Mouse (Mus musculus) heart, postnatal 36 days (tissue): ENCODE measurements around the gene Fnbp1. TPM values are rescaled to one million over a fixed set of nuclear protein-coding genes. Genes with fewer than 3 reads are reported as not detected.

ENCODE experiments used
- DNase-seq, 2 experiments: peaks; one replicate each; pipeline ENCODE4 v3.0.0; 2021 to 2022
- intact Hi-C: fragments of 180-260 bp; cut with DNase I; formaldehyde crosslinking; loops from one replicate; pipeline ENCODE4 v1.15.1; 2025
- total RNA-seq, 2 experiments: library from RNA; stranded (reverse); gene quantifications; 2 replicates each; pipeline ENCODE4 v1.2.3; 2021

Fnbp1 gene
- total RNA-seq, 2 experiments from 2014 or later = 51.7 to 57.9 TPM

DNA sequence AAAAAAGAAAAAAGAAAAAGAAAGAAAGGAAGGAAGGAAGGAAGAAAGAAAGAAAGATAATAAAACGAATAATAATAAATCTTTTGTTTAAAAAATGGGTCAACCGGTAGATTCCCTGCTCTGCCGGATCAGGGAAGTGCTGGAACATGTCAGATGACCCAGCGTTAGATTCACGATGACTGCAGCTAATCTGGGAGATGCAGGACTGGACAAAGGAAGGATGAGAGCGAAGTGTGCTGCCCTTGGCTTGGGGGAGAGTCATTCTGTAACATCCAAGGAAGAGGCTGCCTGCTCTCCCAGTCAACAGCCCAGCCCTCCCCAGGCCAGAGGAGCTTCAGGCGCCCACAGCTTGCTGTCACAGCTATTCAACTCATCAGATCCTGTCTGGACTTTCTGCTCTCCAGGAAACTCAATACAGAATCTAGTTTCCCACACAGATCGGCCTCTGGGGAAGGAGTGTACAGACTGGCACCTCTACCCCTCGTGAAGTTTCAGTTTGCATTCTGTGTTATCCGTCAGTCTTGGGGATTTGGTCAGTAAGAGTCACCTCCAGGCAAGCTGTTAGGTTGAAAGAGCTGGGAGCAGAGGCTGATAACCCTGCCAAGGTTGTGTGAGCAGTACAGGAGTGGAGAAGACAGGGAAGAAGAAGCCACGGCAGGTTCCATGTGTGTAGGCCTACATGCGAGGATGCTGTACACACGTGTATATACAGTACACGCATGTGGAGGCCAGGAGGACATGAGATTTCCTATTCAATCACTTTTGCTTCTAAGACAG lies 11.9 kb downstream of the Fnbp1 start:
- DNase-seq = no peak
- intact Hi-C loops = loop anchor here (2.0 kb wide), 1 partner anchor 19 kb away; no protein-coding TSS in a partner anchor

GRCm38 (mm10) chr2:31127899-31128298 lies 13.9 kb downstream of the Fnbp1 start:
- DNase-seq = peak; percentile 63 to 73
- intact Hi-C loops = no loop called here

DNA sequence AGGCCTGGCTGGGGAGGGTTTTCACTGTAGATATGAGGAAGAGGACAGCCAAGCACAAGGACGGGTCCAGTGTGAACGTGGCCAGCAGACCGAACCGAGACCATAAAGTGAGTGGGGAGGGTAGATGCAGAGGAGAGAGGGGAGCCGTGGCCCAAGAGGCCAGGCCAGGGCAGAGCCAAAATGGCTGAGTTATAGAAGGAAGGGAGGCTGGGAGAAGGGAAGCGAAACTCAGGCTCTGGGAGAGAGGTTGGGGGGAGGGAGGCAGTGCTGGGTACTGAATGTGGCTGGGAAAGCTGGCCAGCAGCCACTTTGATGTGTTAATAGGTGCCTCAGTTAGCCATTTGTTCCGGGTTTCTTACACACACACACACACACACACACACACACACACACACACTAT lies 14.6 kb downstream of the Fnbp1 start:
- peak in 1 of 2 experiments; percentile 46 for DNase-seq
- intact Hi-C loops = no loop called here

DNA sequence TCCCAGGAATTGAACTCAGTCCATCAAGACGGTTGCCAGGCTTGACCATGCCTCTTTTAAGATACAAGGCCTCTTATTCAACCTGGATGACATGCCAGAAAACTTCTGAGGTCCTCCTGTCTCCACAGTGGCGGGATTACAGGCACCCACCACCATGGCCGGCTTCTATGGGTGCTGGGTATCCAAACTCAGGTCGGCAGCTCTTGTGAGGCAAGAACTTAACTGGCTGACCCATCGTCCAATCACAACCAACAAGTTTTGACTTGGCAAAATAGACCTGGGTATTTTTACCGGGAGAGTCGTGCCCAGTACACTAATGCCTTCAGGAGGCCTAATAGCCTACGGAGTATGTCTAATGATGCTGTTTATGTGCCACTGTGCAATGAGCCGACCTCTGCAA lies 15.8 kb downstream of the Fnbp1 start:
- intact Hi-C loops = no loop called here
- DNase-seq = no peak

DNA sequence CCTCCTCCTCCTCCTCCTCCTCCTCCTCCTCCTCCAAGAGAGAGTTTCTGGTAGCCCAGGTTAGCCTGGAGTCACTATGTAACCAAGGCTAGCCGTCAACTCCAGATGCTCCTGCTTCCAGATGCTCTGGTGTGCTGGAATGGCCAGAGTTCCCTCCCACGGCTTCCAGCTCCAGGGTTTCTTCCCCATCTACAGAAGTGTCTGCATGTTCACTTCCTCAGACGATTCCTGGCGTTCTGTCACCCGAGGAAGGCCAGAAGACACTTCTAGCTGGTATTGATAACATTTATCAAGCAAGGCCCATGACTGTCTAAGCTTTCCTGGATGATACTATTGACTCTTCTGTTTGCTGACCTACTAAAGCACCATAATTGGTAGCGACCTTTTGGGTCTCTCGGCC lies 16.7 kb downstream of the Fnbp1 start:
- intact Hi-C loops = no loop called here
- DNase-seq = no peak

DNA sequence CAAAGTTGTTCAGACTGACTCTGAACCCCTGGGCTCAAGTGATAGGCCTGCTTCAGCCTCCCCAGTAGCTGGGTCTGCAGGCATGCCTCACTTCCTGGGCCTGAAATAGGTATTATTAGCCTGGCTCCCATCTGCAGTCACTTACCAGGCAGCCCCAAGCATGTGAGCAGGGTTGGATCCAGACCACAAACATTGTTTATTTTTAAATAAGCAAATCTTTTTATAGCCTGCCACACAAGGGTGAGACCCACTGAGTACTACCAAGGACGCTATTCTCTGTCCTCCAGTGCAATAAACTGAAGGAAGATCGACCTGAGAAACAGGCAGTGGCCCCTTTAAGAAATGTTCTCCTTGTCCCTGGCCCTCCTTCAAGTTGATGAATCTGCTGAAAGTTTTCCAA lies 17.1 kb downstream of the Fnbp1 start:
- intact Hi-C loops = no loop called here
- DNase-seq = no peak

DNA sequence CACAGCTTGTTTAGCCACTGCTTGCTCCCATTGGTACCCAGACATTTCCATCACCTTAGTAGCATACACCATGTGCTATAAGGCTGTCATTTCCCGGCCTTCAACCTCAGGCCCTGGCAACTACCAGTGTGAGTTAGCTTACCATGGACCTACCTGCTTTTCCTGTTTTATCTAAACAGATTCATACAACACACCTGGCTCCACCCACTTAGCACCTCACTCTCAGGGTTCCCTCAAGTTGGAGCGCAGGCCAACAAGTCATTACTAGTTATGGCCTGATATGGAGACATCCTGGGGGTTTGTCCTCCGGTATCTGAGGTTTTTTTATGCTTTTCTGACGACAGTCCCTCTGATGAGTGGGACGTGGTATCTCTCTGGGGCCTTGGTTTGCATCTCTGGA lies 18.3 kb downstream of the Fnbp1 start:
- intact Hi-C loops = no loop called here
- no peak for DNase-seq

DNA sequence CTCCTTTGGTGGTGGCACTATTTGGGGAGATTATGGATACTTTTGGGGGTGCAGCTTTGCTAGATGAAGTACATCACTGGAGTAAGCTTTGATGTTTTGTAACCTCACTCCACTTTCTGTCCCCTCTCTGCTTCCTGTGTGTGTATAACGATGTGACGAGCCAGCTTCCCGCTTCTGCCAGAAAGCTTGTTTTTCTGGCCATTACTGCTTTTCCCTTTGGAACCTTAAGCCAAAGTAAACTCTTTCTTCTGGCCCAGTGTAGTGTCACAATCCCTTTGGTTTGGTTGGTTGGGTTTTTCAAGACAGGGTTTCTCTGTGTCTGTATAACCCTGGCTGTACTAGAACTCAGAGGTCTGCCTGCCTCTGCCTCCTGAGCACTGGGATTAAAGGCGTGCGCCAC lies 19.0 kb downstream of the Fnbp1 start:
- DNase-seq = no peak
- intact Hi-C loops = no loop called here

GRCm38 (mm10) chr2:31121131-31121693 lies 20.6 kb downstream of the Fnbp1 start:
- intact Hi-C loops = no loop called here
- no peak for DNase-seq

- DNase-seq = peak; percentile 55 to 56
- intact Hi-C loops = no loop called here
Measured at GRCm38 (mm10) chr2:31119795-31120194, 22.0 kb downstream of the Fnbp1 start.

DNA sequence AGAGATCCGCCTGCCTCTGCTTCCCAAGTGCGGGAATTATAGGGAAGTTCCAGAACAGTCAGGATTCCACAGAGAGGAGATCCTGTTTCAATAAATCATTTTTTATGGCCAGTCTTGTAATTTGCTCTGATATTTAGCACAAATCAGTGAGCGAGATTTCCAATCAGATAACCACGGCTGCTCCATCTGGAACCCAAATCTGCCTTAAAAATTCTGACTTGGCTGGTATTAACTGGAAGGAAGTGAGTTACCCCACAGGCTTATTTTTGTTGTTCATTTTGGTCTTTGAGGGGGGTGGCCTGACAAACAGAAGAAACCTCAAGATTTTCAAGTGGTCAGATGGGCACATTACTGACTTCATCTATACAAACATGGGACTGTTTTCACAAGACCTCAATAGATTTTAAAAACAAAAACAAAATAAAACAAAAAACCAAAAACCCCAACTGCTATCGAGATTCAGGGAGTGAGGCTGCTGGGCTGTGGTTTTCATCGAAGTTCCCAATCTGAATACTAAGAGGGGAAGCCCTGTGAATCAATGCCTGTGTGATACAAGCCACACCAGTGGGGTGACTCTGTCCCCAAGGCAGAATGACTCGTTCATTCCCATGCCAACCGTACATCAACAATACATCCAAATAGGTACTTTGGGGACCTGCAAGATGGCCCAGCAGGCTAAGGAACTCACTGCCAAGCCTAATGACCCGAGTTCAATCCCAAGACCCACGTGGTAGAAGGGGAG lies 23.0 kb downstream of the Fnbp1 start:
- no peak for DNase-seq
- intact Hi-C loops = no loop called here

- DNase-seq = no peak
- intact Hi-C loops = no loop called here
Measured at GRCm38 (mm10) chr2:31118211-31118610, 23.6 kb downstream of the Fnbp1 start.

DNA sequence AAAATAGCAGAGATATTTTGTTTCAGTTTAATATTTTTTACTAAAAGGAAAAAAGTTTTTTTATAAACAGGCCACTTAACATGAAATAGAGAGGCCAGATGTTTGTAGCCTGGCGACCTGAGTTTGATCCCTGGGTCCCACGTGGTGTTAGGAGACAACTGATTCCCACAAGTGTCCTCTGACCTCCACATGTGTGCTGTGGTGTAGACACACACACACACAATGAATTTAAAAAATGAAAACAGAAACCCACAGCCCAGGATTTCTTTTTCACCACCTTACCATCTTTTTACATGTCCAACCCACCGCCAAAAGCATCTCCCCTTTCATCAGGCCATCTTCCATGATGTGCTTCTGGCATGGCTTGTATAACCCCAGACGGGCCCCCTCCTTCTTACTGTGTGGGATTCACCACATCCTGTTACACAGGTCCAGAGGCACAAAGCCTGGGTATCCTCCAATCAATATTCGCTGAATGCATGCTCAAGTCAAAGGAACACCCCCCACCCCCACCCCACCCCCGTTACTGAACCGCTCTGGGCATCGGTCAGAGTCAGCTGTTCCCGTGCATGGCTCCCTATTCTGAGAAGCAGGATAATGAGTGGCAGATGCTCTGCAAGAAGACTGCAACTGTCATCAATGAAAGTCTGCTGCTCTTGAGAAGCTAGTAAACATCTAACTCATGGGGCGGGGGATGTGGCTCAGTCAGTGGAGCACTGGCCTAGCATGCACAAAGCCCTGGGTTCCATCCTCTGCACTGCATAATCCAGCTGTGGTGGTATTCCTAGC lies 25.7 kb downstream of the Fnbp1 start:
- intact Hi-C loops = no loop called here
- no peak for DNase-seq

- intact Hi-C loops = no loop called here
- no peak for DNase-seq
Measured at GRCm38 (mm10) chr2:31115091-31115942, 26.5 kb downstream of the Fnbp1 start.

DNA sequence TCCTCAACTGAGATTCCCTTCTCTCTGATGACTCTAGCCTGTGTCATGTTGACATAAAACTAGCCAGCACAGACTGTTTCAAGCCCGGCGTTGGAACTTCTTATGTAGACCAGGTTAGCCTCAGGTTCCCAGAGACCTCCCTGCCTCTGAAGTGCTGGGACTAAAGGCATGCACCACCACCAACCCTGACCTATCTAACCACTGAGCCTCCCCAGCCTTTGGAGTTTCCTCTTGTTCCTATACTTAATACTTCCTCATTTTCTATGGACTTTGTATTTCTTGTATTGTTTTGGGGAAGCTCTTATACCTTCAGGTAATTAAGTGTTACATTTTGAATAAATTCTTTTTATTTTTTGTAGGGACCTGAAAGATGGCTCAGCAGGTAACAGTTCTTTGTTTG lies 27.6 kb downstream of the Fnbp1 start:
- intact Hi-C loops = no loop called here
- no peak for DNase-seq

DNA sequence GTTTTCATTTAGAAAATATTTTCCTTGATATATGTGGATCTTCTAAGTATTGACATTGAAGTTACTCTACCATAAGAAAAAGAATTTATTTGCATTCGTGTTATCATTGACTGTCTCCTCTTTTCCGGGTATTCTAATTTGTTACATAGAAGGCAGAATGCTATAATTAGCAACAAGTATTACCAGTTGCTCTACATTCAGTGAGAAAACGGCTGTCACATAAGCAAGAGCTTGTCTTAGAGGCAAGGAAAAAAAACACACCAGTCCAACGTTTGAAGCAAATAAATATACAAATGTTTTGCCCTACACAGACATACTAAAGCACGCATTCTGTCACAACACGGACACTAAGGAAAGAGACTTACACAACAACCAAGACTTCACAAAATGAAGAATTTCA lies 30.1 kb downstream of the Fnbp1 start:
- intact Hi-C loops = loop anchor here (2.0 kb wide), 1 partner anchor 19 kb away; no protein-coding TSS in a partner anchor
- no peak for DNase-seq

DNA sequence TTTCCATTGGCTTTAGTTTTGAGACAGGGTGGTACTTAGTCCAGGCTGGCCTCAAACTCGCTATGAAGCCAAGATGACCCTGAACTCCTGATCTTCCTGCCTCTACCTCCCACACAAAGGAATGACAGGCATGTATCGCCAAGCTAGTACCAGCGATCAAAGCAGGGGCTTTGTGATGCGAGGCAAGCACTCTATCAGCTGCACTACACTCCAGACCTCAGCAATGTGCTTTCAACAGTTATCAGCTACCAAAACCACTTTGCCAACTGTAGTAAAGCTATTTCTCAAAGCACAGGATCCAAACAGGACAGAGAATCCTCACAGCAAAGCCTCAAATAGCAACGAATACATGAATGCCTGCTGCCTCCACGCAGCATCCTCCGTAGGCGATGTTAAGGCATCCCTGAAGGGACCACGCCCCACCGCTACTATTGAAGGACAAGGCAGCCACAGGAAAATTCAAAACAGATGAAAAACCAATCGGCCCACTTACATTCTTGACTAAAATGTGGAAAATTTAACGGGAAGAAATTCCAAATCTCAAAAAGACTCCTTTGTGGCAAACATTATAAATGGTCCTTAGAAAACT lies 31.8 kb downstream of the Fnbp1 start:
- intact Hi-C loops = loop anchor here (2.0 kb wide), 1 partner anchor 21 kb away; no protein-coding TSS in a partner anchor
- no peak for DNase-seq

GRCm38 (mm10) chr2:31108186-31108585 lies 33.6 kb downstream of the Fnbp1 start:
- DNase-seq = no peak
- intact Hi-C loops = no loop called here

DNA sequence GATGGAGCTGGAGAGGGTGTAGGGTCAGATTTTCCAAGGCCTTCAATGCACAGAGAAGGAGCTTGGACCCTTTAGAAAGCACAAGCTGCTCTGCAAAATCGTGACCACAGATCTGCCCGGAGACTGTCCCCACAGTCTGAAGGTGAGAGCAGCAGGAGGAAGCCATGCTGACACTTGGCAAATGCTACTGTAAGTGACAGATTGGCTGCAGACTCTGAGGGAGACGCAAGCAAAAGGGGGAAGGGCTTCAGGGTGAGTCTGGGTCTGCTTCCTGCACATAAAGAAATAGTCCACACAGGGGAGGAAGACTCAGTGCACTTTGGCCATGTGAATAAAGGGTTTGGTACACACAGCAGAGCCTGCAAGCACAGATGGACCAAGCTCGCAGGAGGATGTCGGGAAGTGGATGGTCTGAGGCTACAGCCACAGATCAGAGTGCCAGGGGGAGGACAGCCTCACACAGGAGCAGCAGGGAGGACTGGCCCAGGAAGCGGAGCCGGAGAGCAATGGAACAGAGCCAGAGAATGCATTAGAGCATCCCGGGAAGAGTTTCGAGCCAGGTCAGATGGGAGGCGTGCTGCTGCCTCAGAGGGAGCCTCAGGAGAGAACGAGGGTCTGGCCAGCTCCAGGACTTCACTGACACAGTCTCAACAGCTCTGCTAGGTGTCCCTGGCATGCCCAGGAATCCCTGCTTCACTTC lies 35.0 kb downstream of the Fnbp1 start:
- intact Hi-C loops = no loop called here
- no peak for DNase-seq
